Mouse (Mus musculus) MEL (cell line): ENCODE measurements at regions not wholly inside any gene's neighbourhood (a gene's known extent, or its start where the extent isn't known, plus 50 kb on each side); places are given as distances from the start of the nearest gene placed in this dataset.

Experiments
- MYC ChIP-seq: IDR thresholded peaks from 2 replicates; pipeline ENCODE4 v1.6.1; 2011; ENCODE audit warnings: low read depth, mild to moderate bottlenecking, low read length, improper control_type of control experiment, moderate library complexity
- ZKSCAN1 ChIP-seq: IDR thresholded peaks from 2 replicates; pipeline ENCODE4 v1.6.1; 2012; ENCODE audit warnings: low read depth, mild to moderate bottlenecking, inconsistent platforms, low read length, improper control_type of control experiment, moderate library complexity

DNA sequence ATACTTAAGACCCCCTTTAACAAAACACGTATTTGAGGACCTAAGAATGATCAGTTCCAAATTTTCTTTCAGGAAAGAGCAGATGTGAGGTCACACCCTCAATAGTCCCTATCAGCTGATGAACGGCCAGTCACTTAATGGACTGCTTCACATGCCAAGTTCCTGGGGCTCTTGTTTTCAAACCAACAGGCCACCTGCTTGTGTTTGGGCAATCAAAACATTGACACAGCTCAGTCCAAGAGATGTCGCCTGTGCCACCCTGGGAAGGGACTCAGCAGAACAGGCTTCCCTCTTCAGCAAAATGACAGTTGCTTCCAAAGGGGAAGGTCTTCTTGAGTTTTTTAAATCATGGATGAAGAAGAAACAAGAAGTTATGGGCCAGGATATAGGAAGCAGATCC is 294.6 kb downstream of the Sec16b start:
- no peak for TF ChIP-seq MYC
- TF ChIP-seq ZKSCAN1, result no peak
